Mouse (Mus musculus): ENCODE results near the gene Sult2b1.

The Sult2b1 gene

DNA sequence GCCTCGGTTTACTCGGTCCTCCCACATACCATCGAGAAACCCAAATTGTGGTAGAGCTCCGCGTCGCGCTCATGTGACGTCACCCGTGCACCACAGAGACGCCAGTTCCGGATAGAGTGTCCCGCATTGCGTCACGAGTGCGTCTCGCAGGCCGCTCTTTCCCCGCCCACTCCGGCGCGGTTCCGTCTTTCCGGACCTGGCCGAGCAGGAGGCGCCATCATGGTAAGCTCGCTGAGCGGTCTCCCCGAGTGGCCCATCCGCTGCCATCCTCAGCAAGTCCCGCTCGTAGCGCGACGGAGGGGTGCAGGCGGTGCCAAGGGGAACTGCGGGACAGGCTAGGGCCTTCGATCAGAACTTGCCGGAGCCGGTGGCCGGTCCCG, 66.6 kb downstream of the Sult2b1 start, which contains the start of gene Sphk2:
TSS of gene Sphk2 (minus strand) at position 85 of the 380 bp plus-strand sequence.
- ChIA-PET POLR2A (interaction anchor here (0.5 to 18.3 kb wide), 198 partner anchors 9 to 1284 kb away, joined by 3 to 640 read pairs (median 5); partner anchors contain the start of genes Cyth2 (in 4 of the 4), Dbp (in 4 of the 4), Ccdc114 (in 3 of the 4) and Ftl1 (in 3 of the 4)), CTCF (interaction anchor here in 3 of 4 experiments (0.6 to 2.0 kb wide), 9 partner anchors 9 to 261 kb away, joined by 3 to 10 read pairs (median 4); partner anchors contain the start of gene Ntn5 (in 1 of the 3))

DNA sequence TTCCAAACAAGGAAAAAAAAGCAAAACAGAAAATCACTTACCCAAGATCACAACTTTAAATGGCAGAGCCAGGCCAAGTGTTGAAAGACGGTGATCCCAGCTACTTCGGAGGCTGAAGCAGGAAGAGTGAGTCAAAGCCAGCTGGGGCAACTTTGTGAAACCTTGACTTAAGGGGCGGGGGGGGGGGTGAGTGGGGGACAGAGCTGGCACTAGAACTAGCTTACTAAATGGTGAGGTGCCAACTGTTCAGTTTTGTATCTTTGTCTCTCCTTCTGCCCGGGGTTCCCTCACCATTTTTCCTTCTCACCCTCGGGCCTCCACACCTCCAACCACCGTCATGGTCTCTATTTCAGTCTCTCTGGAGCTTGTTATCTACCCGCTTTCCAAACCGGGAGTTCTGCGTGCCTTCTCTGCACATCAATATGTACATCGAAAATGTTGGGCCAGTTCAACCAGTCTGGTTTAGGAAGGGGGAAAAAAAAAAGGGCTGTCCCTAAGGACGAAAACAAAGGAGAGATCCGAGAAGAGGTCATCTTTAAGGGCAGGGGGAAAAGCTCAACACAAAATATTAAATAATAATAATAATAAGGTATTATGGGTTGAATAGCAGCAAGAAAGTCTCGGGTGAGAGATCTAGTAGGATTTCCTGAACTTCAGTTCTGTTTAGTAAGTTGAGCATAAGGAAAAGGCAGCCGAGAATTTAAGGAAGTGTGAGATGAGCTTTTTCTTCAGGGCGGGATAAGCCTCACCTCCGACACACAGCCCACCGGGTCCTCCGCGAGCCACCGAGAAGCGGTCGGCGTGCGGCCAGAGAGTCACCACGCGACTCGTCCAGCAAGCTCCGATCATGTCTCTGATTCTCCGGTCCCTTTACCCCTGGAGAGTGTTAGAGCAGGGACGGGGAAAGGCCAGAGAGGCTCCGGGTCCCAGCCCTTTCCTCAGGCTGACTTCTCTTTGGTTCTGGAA, 67.2 kb downstream of the Sult2b1 start:
- POLR2A ChIA-PET, result interaction anchor here (0.5 to 18.3 kb wide), 195 partner anchors 10 to 1284 kb away, joined by 3 to 640 read pairs (median 5); partner anchors contain the start of genes Cyth2 (in 4 of the 4), Dbp (in 4 of the 4), Ccdc114 (in 3 of the 4) and Ftl1 (in 3 of the 4)
- CTCF ChIA-PET, result interaction anchor here in 3 of 4 experiments (0.6 to 2.0 kb wide), 11 partner anchors 9 to 1203 kb away, joined by 3 to 10 read pairs (median 4); partner anchors contain the start of genes Lmtk3 (in 1 of the 3) and Ntn5 (in 1 of the 3)

DNA sequence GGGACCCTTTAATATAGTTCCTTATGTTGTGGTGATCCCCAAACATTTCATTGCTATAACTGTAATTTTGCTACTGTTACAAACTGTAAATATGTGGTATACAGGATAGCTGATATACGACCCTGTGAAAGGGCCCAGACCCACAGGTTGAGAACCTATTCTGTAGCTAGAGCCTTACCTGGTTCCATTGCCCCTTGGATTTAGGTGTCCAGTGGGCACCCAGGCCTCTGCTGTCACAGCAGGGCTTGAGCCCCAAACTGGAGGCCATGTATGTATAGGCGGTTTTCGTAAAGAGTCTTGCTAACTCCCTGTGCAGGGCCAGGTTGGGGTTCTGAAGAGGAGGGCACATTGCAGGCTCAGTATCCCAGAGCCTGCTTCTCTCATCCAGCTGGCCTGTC, 68.0 kb downstream of the Sult2b1 start:
- POLR2A ChIA-PET, result interaction anchor here (0.5 to 18.3 kb wide), 34 partner anchors 9 to 411 kb away, joined by 3 to 640 read pairs (median 10); partner anchors contain the start of genes Dbp (in 4 of the 4), Ftl1 (in 3 of the 4), Car11 (in 2 of the 4) and Cyth2 (in 2 of the 4)
- CTCF ChIA-PET, result interaction anchor here in 3 of 4 experiments (0.5 to 1.7 kb wide), 6 partner anchors 33 to 1204 kb away, joined by 3 to 7 read pairs (median 4); partner anchors contain the start of genes Lmtk3 (in 1 of the 3) and Ntn5 (in 1 of the 3)

DNA sequence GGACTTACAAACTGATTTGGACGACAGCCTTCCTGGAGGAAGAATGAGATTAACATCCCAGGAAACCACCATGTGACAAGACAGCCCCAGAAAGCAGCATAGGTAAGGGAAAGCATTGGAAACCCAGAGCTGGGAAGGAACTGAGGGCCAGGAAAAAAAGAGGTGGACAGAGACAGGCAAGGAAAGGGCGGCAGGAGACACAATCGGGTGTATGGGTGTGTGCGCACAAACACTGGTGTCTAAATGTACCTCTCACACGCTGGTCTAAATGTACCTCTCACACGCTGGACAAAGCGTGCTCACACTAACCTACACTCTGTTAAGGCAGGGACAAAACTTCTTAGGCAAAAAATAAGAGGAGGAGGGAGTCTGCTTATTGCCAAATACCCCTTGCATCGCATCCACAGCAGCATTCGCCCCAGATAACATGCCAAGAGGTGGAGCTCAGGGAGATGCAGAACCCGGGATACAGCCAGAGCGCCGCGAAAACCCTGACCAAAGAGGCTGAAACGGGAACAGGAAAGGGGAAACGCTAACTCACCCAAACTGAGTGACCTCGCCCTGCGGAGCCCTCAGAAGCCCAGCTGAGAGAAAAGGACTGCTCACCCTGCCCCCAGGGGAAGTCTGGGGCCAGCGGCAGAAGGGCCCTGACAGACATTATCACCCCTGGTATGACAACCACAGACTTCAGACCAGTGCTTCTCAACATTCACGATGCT, 68.6 kb downstream of the Sult2b1 start:
- CTCF ChIA-PET, result interaction anchor here in 3 of 4 experiments (0.5 to 1.1 kb wide), 6 partner anchors 15 to 1066 kb away, joined by 3 to 6 read pairs (median 4); no protein-coding TSS in a partner anchor
- POLR2A ChIA-PET, result interaction anchor here (0.7 to 18.3 kb wide), 49 partner anchors 8 to 731 kb away, joined by 3 to 640 read pairs (median 4); partner anchors contain the start of genes Dbp (in 4 of the 4), Ftl1 (in 3 of the 4), Spaca4 (in 3 of the 4) and Car11 (in 2 of the 4)

DNA sequence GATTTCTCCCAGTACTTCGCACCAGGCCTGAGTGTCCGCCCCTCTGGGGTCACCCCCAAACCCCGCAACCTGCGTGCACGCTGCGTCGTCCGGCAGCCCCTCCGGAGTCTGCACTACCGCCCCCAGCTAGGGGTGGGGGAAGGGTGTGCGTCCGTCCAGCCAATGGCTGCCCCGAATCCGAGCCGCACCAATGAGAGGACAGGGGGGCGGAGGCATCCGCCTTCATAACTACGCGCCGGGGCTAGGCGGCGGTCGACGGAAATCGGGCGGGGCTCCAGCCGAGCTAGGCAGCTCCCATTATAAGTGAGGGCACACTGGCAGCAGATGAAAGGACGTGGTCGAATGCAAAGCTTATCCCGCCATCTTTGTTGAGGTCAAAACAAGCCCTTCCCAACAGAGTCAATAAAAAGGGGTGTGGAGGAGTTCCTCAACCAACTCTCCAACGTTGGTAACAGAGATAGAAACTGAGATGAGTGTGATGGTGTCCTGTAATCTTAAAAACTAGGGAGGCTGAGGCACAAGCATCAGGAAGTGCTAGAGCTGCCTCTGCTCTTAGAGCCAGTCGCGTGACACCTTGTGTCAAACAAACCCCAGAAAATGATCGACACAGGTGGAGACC, 69.3 kb downstream of the Sult2b1 start, which contains the start of gene Rpl18:
TSS of gene Rpl18 (plus strand) at position 368 of the 619 bp plus-strand sequence.
- CTCF ChIA-PET, result interaction anchor here in 2 of 4 experiments (0.6 to 1.1 kb wide), 8 partner anchors 16 to 480 kb away, joined by 3 to 11 read pairs (median 3); no protein-coding TSS in a partner anchor
- POLR2A ChIA-PET, result interaction anchor here (0.7 to 18.3 kb wide), 67 partner anchors 9 to 865 kb away, joined by 3 to 640 read pairs (median 3); partner anchors contain the start of genes Dbp (in 4 of the 4), Ftl1 (in 3 of the 4), Plekha4 (in 3 of the 4) and Ppp1r15a (in 3 of the 4)

DNA sequence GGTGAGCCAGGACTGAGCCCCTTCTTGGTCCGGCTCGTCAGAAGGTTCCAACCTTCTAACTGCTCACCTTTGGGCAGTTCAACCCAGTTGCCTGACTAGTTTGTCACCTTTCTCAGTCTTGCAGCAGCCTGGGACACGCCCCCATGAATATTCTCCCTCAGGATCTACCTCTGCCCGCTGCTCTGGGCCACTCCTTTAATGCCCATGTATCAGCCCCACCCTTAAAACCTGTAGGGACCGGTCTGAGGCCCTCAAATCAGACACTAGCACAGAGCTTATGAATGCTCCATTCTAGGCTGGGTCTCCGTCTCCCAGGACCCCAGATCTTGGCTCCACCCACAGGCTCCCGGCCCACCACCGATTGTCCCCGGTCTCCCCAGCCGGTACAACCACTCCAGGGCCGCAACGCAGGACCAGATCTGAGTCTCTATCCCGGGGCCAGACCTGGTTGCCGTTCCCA, 69.8 kb downstream of the Sult2b1 start:
- POLR2A ChIA-PET, result interaction anchor here (0.7 to 18.3 kb wide), 63 partner anchors 10 to 865 kb away, joined by 3 to 640 read pairs (median 4); partner anchors contain the start of genes Dbp (in 4 of the 4), Ftl1 (in 3 of the 4), Plekha4 (in 3 of the 4) and Ppp1r15a (in 3 of the 4)
- CTCF ChIA-PET, result interaction anchor here in 2 of 4 experiments (0.5 to 1.1 kb wide), 7 partner anchors 27 to 480 kb away, joined by 3 to 11 read pairs (median 4); no protein-coding TSS in a partner anchor

DNA sequence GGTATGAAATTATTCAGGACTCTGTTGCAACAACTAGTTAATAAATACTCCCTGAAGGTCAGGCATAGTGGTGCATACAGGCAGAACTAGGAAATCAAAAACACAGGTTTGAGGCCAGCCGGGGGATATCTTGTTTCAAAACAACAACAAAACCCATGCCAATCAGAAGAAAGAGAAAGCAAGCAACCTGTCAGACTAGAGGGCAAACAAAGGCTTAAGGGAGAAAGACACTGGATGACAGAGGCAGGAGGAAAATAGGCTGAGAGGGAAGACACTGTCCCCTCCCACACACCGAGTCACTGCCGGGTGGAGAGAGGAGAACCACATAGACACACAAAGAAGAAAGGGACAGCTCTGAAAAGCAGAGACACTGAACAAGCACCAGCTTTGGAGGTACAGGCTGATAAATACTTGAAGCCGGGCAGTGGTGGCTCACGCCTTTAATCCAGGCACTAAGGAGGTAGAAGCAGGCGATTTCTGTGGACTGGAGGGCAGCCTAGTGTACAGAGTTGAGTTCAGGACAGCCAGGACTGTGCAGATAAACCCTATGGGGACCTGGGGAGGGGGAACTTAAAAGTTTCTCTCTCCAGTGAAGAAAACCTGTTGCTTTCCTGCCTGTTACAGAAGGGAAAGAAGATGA, 70.5 kb downstream of the Sult2b1 start:
- ChIA-PET POLR2A (interaction anchor here in 2 of 4 experiments (1.0 to 18.3 kb wide), 9 partner anchors 10 to 347 kb away, joined by 3 to 640 read pairs (median 9); partner anchors contain the start of genes Car11 (in 2 of the 2), Dbp (in 2 of the 2), Ftl1 (in 1 of the 2) and Ppfia3 (in 1 of the 2)), CTCF (interaction anchor here in 1 of 4 experiments (0.5 kb wide), 1 partner anchor 134 kb away, joined by 4 read pairs; no protein-coding TSS in a partner anchor)

DNA sequence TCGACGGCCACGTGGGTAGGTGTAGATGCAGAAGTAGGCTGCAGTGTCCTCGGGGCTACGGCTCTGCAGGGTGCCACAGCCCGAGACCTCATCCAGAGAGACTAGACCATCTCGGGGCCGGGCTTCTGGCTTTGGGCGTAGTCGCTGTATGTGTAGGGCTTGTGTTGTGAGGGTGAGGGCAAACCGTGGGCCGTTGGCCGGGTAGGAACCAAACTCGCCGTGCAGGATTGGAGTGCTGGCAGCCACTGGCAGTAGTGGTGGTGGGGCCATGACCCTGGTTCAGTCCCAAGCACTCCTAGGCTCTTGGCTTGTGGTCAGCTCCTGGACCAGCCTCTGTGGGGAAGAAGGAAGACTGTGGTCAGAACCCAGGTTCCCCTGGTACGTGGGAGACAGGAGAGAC, 71.1 kb downstream of the Sult2b1 start:
- POLR2A ChIA-PET, result interaction anchor here in 2 of 4 experiments (0.6 to 18.3 kb wide), 8 partner anchors 8 to 253 kb away, joined by 3 to 640 read pairs (median 4); partner anchors contain the start of genes Car11 (in 1 of the 2), Dbp (in 1 of the 2), Fam83e (in 1 of the 2) and Ftl1 (in 1 of the 2)
- CTCF ChIA-PET, result no interaction called here

DNA sequence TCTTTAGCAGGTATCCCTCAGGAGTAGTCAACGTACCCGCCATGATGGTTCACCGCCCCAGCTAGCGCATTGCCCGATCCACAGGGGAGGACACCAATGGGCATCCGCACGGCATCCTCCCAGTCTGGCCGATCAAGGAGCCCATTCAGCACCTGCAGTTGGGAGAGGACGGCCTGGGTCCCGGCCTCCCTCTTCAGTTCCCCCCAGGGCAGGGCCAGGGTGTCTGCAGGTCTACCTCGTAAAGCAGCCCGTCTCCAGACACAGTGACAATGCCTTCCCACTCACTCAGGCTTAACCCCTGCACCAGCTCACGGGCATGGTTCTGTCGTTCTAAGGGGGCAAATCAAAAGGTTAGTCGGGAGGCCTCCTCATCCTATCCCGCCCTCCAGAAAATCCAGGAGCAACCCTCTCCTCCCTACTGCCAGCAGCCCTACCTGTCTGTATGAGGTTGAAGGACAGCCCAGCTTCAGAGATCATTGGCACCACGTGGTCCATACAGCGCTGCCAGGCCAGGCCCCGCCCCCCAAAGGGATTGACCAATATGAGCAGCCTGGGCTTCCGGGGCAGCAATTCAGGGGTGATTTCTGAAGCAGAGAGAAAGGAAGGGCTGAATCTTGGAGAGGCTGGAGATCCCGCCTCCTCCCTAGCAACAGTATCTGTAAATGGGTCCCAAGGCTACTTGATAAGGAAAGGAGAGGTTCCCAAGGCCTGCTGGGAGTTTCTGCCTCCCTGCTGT, 72.3 kb downstream of the Sult2b1 start:
- CTCF ChIA-PET, result interaction anchor here in 1 of 4 experiments (0.6 kb wide), 1 partner anchor 172 kb away, joined by 3 read pairs; no protein-coding TSS in a partner anchor

DNA sequence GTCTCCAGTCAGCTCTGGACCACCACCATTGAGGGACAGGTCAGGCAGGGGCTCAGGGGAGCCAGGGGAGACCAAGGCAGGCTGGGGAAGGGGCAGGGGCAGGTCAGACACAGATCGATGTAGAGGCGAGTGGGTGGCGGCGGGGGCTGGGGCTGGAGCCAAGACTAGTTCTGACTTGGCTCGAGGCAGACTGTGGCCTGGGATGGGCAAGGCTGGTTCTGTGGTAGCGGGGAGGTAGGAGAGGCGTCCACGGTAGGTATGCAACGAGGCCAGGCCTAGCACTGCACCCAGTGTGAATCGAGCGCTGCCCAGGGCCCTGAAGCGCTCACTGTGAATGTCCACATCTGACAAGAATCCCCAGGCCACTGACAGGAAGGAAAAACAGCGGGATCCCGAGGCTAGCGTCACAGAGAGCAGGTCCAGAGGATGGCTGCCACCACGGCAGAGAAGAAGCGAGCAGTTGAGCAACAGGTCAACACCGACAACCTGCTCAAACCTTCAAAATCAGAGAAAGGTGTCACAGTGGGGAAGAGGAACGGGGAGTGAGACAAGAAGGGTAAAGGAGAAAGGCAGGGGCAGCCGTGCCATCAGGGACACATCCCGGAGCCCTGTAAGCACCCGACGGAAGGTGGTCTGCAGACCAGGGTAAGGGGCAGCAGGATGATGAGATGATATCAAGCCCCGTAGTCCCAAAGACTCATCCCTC, 73.0 kb downstream of the Sult2b1 start:
- ChIA-PET POLR2A (interaction anchor here in 2 of 4 experiments (0.7 to 18.3 kb wide), 12 partner anchors 7 to 271 kb away, joined by 3 to 640 read pairs (median 3); partner anchors contain the start of genes Fam83e (in 2 of the 2), Rpl18 (in 2 of the 2), Spaca4 (in 2 of the 2) and Sphk2 (in 2 of the 2)), CTCF (no interaction called here)

More for the DNA sequence above, 72.3 kb downstream of the Sult2b1 start:
- POLR2A ChIA-PET, result interaction anchor here in 2 of 4 experiments (0.5 to 18.3 kb wide), 10 partner anchors 8 to 252 kb away, joined by 3 to 640 read pairs (median 3); partner anchors contain the start of genes Car11 (in 1 of the 2), Dbp (in 1 of the 2), Fam83e (in 1 of the 2) and Ftl1 (in 1 of the 2)

DNA sequence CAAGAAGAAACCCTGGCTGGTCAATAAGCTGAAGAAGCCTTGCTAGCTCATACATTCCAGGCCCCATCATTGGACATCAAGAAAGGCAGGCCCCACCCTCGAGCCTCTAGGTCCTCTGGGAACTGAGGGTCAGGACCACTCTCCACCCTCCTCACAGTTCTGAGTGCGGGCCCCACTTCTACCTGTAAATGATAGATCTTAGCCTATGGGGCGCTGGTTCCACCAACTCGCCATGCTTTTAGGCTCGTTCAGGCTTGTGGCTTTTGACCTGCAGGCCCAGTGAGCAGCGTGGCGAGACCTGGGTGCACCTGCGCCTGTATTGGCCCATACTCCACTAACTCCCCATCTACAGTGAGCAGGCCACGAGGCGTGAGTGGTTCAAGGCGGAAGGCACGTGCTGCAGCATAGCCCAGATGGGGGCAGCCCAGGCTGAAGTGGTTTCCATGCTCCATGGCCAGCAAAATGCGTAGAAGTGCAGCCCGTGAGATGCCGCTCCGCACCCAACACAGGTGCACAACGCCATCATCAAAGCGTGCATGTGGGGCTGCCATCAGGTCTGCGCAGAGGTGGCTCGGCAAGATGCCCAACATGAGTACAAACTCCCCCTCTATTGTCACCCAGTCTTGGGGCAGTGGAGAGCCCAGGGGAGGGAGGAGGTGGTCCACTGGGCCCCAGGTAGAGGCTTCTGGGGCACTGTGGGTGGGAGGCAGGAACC, 73.8 kb downstream of the Sult2b1 start:
- POLR2A ChIA-PET, result interaction anchor here (0.6 to 14.6 kb wide), 12 partner anchors 8 to 270 kb away, joined by 3 to 640 read pairs (median 6); partner anchors contain the start of genes Fam83e (in 4 of the 4), Sphk2 (in 4 of the 4), Rpl18 (in 2 of the 4) and Spaca4 (in 1 of the 4)
- CTCF ChIA-PET, result no interaction called here

DNA sequence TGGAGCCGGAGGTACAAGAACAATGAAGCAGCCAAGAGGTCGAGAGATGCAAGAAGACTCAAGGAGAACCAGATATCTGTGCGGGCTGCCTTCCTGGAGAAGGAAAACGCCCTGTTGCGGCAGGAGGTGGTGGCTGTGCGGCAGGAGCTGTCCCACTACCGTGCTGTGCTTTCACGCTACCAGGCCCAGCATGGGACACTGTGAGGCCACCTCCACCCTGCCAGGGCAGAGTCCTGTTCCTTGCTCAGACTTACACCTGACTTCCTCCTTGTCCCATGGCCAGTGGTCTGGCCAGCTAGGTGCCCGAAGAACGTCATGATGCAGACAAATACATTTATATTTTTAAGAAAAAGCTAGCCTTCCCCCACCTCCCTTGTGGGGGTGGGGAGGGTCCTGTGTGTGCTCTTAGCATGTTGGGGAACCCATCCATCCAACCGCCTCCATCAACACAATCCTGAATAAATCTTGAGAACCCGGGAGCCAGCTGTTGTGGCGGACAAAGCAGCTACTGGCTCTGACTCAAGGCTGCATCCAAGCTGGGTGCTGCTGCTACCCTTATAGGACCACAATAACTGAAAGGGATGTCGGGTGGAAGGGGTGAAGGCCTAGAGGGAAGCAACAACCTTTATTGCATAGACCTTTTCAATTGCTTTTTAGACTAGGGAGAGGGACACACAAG, 74.7 kb downstream of the Sult2b1 start:
- ChIA-PET CTCF (interaction anchor here in 1 of 4 experiments (1.2 kb wide), 1 partner anchor 214 kb away, joined by 3 read pairs; no protein-coding TSS in a partner anchor), POLR2A (interaction anchor here (0.6 to 14.6 kb wide), 19 partner anchors 9 to 324 kb away, joined by 3 to 640 read pairs (median 6); partner anchors contain the start of genes Fam83e (in 4 of the 4), Sphk2 (in 4 of the 4), Rpl18 (in 2 of the 4) and Ftl1 (in 1 of the 4))

DNA sequence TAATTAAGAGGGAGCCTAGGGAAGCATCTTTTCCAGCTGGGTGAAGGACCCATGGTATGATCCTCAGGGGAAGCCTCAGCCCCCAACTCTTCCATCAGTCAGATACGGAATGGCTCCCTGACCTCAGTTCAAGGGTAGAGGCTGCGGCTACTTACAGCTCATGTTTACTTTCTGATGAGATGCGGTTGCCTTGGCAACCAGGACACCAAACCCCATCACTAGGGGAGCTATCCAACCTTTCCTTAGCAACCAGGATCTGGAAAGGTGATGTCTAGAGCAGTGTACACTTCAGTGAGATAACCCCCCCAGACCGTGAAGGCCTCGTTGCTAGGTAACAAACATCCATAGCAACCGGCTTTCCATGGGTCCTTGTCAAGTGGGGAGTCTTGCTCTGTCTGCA, 75.4 kb downstream of the Sult2b1 start:
- ChIA-PET POLR2A (interaction anchor here (0.5 to 14.6 kb wide), 35 partner anchors 10 to 317 kb away, joined by 3 to 640 read pairs (median 6); partner anchors contain the start of genes Fam83e (in 4 of the 4), Sphk2 (in 4 of the 4), Ftl1 (in 3 of the 4) and Plekha4 (in 2 of the 4)), CTCF (interaction anchor here in 2 of 4 experiments (0.8 to 2.6 kb wide), 4 partner anchors 11 to 215 kb away, joined by 3 to 10 read pairs (median 4); partner anchors contain the start of gene Fam83e (in 1 of the 2))

Data from embryonic stem cell, embryonic (primary cell).